Mouse (Mus musculus): ENCODE measurements around the gene Dhrs11.

DNA sequence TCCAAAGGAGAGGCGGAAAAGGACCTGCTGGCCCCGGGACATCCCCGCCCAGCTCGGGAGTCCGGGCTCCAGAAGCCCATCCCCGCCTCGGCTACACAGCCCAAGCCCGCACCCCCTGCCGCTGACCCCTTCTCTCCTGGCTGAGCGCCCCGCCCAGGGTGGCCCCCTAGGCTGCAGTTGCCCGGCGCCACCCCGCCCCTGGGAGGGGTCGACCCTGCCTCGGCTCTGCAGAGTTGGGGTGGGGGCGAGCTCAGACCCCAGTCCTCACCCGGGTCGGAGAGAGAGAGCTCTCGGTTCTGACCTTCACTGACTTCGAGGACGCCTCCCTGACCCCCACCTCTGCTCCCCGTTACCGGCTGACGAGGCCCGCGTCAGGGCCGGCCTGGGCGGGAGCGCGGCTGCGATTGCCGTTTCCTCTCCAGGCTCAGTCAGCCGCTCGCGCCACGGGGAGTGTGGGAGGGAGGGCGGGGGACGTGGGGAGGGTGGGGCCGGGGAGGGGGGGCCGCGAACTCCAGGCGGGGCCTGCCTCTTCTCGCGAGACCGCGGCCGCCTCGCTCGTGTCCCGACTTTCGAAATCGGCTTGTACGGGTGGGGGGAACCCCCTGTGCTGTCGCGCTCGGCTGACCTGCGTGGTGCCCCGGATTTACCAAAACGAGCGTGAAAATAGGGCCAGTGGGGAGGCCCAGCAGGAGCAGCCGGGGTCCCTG, 41.7 kb upstream of the Dhrs11 start, which contains the start of gene Ggnbp2:
- TF ChIP-seq POLR2A (IDR thresholded peaks at IDR 0.05; ENCODE audit: control insufficient read depth, extremely low read depth, insufficient read depth, low read length, poor library complexity) = peak; percentile 93
- no peak for TF ChIP-seq CTCF (IDR thresholded peaks at IDR 0.05; ENCODE audit: borderline replicate concordance, control insufficient read depth, extremely low read depth, insufficient read depth, low read length, poor library complexity)
